Mouse (Mus musculus): ENCODE results near the gene Mgarp. TPM values are rescaled to one million over a fixed set of nuclear protein-coding genes. Genes with fewer than 3 reads are reported as not detected.
"Not testable (repeated sequence)": the region's sequence is repeated elsewhere in the genome, so short reads cannot be mapped to it uniquely, and the experiment has no call there.

Gene Mgarp
- total RNA-seq, 2 experiments from 2014 or later = not detected

- intact Hi-C loops (cut with DNase I) = no loop called here
- DNase-seq = no peak
Observed at GRCm38 (mm10) chr3:51372883-51373282, 23.7 kb downstream of the Mgarp start.

GRCm38 (mm10) chr3:51371826-51372225 lies 24.7 kb downstream of the Mgarp start:
- intact Hi-C loops (cut with DNase I) = no loop called here
- no peak for DNase-seq

- DNase-seq = no peak
- intact Hi-C loops (cut with DNase I) = no loop called here
Observed at GRCm38 (mm10) chr3:51368011-51368410, 28.5 kb downstream of the Mgarp start.

- intact Hi-C loops (cut with DNase I) = no loop called here
- no peak for DNase-seq
Observed at GRCm38 (mm10) chr3:51366926-51367325, 29.6 kb downstream of the Mgarp start.

GRCm38 (mm10) chr3:51365517-51365882 lies 31.0 kb downstream of the Mgarp start:
- intact Hi-C loops (cut with DNase I) = no loop called here
- no peak for DNase-seq

- intact Hi-C loops (cut with DNase I) = no loop called here
- peak; percentile 81 for DNase-seq
Observed at GRCm38 (mm10) chr3:51364703-51365516, 31.6 kb downstream of the Mgarp start.

- DNase-seq = no peak
- intact Hi-C loops (cut with DNase I) = loop anchor here (2.0 kb wide), 1 partner anchor 72 kb away; no protein-coding TSS in a partner anchor
Observed at GRCm38 (mm10) chr3:51361066-51361465, 35.5 kb downstream of the Mgarp start.

- DNase-seq = no peak
- intact Hi-C loops (cut with DNase I) = loop anchor here (2.0 kb wide), 1 partner anchor 71 kb away; no protein-coding TSS in a partner anchor
Observed at GRCm38 (mm10) chr3:51359558-51360307, 36.8 kb downstream of the Mgarp start.

GRCm38 (mm10) chr3:51358660-51359557 lies 37.6 kb downstream of the Mgarp start:
- peak; percentile 21 for DNase-seq
- intact Hi-C loops (cut with DNase I) = no loop called here

GRCm38 (mm10) chr3:51358181-51358580 lies 38.4 kb downstream of the Mgarp start:
- intact Hi-C loops (cut with DNase I) = no loop called here
- DNase-seq = peak; percentile 27

- DNase-seq = no peak
- intact Hi-C loops (cut with DNase I) = no loop called here
Observed at GRCm38 (mm10) chr3:51357624-51358023, 38.9 kb downstream of the Mgarp start.

- intact Hi-C loops (cut with DNase I) = no loop called here
Observed at GRCm38 (mm10) chr3:51357078-51357477, 39.5 kb downstream of the Mgarp start.

GRCm38 (mm10) chr3:51354956-51355355 lies 41.6 kb downstream of the Mgarp start:
- intact Hi-C loops (cut with DNase I); DNase-seq: not testable (repeated sequence)

More at GRCm38 (mm10) chr3:51357078-51357477, 39.5 kb downstream of the Mgarp start:
- DNase-seq = no peak

- intact Hi-C loops (cut with DNase I) = no loop called here
- DNase-seq = no peak
Observed at GRCm38 (mm10) chr3:51354034-51354427, 42.5 kb downstream of the Mgarp start.

GRCm38 (mm10) chr3:51353325-51354033 lies 43.1 kb downstream of the Mgarp start:
- intact Hi-C loops (cut with DNase I) = no loop called here
- peak; percentile 27 for DNase-seq

GRCm38 (mm10) chr3:51350806-51351205 lies 45.7 kb downstream of the Mgarp start:
- no peak for DNase-seq

GRCm38 (mm10) chr3:51348646-51349238 lies 47.8 kb downstream of the Mgarp start:
- DNase-seq = no peak
- intact Hi-C loops (cut with DNase I) = no loop called here

More at GRCm38 (mm10) chr3:51350806-51351205, 45.7 kb downstream of the Mgarp start:
- intact Hi-C loops (cut with DNase I) = no loop called here

- intact Hi-C loops (cut with DNase I); DNase-seq: not testable (repeated sequence)
Observed at GRCm38 (mm10) chr3:51345017-51345416, 51.5 kb downstream of the Mgarp start.

- DNase-seq; intact Hi-C loops (cut with DNase I): not testable (repeated sequence)
Observed at GRCm38 (mm10) chr3:51344182-51344581, 52.4 kb downstream of the Mgarp start.

GRCm38 (mm10) chr3:51343260-51343659 lies 53.3 kb downstream of the Mgarp start:
- no peak for DNase-seq
- intact Hi-C loops (cut with DNase I) = no loop called here
